Comparison of ENCODE assay signal across 10 mouse cellular contexts in the genomic region with DNA sequence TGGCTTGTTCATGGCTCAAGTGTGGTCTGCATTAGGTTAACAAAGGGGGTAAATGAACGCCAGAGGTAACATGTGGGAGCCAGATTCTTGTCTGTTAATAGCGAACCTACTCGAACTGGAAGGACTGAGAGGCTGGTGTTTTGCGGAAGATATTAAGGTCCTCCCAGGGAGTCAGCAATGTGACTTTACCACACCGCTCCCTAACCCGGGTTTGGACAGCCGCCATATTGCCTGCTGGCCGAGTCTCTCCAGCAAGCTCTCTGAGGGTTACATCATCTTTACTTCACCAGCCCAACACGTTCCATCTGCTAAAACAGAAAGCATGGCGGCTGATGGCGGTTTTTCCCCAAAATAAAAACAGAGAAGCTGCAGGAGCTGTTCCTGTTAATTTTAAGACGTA. TPM values are rescaled to one million over a fixed set of nuclear protein-coding genes. Genes with fewer than 3 reads are reported as not detected.
DNase-seq lines count a peak whose midpoint lies in the region; ATAC-seq lines count a peak whose summit lies in the region.
"Had no signal": no experiment of that assay in that cellular context is flagged by ENCODE, and none has a peak within 500 bp of the region (broad histone marks: within the 10 kb centered on the region; RNA-seq: fewer than 3 reads in every experiment).

No protein-coding gene starts in this region.

- H3K4me3 ChIP-seq in kidney, embryonic 16.5 days (ENCODE audit: low read length): no peak overlapping the region
- no peak overlapping the region for H3K4me3 ChIP-seq in forebrain, embryonic 11.5 days (ENCODE audit: low read depth, low read length)

- no peak for ATAC-seq in kidney, embryonic 16.5 days (ENCODE audit: low FRiP score, low TSS enrichment)
- no peak for ATAC-seq in forebrain, embryonic 11.5 days (replicated peaks; ENCODE audit: low FRiP score)
- no peak for ATAC-seq in inflammation-experienced regulatory T-cells, adult 6 months
- ATAC-seq in megakaryocyte progenitor cell, adult 5-6 weeks (replicated peaks; ENCODE audit: poor library complexity): no peak

- peaks cover 8% of the 10 kb centered on the region for H3K4me1 ChIP-seq in kidney, embryonic 16.5 days (ENCODE audit: insufficient read depth, low read length)
- H3K4me1 ChIP-seq in forebrain, embryonic 11.5 days (replicated peaks; ENCODE audit: control insufficient read depth, insufficient read depth, low read length): 0 out of 2 replicates have a peak, but pooled peaks cover 2% of the 10 kb centered on the region

- H3K27ac ChIP-seq in kidney, embryonic 16.5 days (ENCODE audit: low read length): no peak overlapping the region
- no peak overlapping the region for H3K27ac ChIP-seq in forebrain, embryonic 11.5 days (ENCODE audit: low read depth, low read length)
- H3K27ac ChIP-seq: liver, embryonic 14.5 days had no signal

- WGBS in kidney, embryonic 16.5 days: 87% methylated on average over 12 of the region's 12 CpGs
- WGBS in forebrain, embryonic 11.5 days: 90% methylated on average over 12 of the region's 12 CpGs

- peak; percentile 77 for DNase-seq in kidney, adult 18-20 months
- peak; percentile 34 for DNase-seq in adipocyte (ENCODE audit: low spot score)
- peak; percentile 77 for DNase-seq in gastrocnemius, postnatal 10 days
- DNase-seq in lung, adult 18-20 months: peak; percentile 51 to 63
- DNase-seq in forebrain, embryonic 11.5 days (ENCODE audit: low spot score): no peak

- H3K9ac ChIP-seq in kidney, embryonic 16.5 days (replicated peaks; ENCODE audit: low read length): no peak overlapping the region
- no peak overlapping the region for H3K9ac ChIP-seq in forebrain, embryonic 11.5 days (ENCODE audit: low read length)
- H3K9ac ChIP-seq: liver, embryonic 14.5 days had no signal

- H3K9me3 ChIP-seq in kidney, embryonic 16.5 days (ENCODE audit: low read length): no peaks in the 10 kb centered on the region
- H3K9me3 ChIP-seq in forebrain, embryonic 11.5 days (ENCODE audit: control insufficient read depth, low read length): no peaks in the 10 kb centered on the region

- H3K27me3 ChIP-seq in kidney, embryonic 16.5 days (ENCODE audit: insufficient read depth, low read length): no peaks in the 10 kb centered on the region
- no peaks in the 10 kb centered on the region for H3K27me3 ChIP-seq in forebrain, embryonic 11.5 days (ENCODE audit: control insufficient read depth, insufficient read depth, low read length)

- peaks cover 56% of the 10 kb centered on the region for H3K36me3 ChIP-seq in kidney, embryonic 16.5 days (ENCODE audit: insufficient read depth, low read length)
- H3K36me3 ChIP-seq in forebrain, embryonic 11.5 days (ENCODE audit: control insufficient read depth, insufficient read depth, low read length): peaks cover 2% of the 10 kb centered on the region; the same call in 1 of the 2 replicates
- H3K36me3 ChIP-seq: G1E had no signal

- H3K4me2 ChIP-seq in kidney, embryonic 16.5 days (replicated peaks; ENCODE audit: low read depth, low read length): no peak overlapping the region
- no peak overlapping the region for H3K4me2 ChIP-seq in forebrain, embryonic 11.5 days (ENCODE audit: low read depth, low read length, severe bottlenecking)

RNA-seq across cellular contexts. Expression of a gene that starts 6.5 kb away (rescaled TPM):
- polyA plus RNA-seq in kidney, embryonic 16.5 days (2015; fragmentation: Nextera tagmentation; extraction: Ambion mirVana): 15.2 and 17.4 TPM in 2 replicates
- 10 to 100 TPM; 24.8 to 32.6 TPM for total RNA-seq in gastrocnemius, postnatal 10 days (2021)
- polyA plus RNA-seq in forebrain, embryonic 11.5 days (2014; fragmentation: Nextera tagmentation; extraction: Ambion mirVana): 12.7 and 14.6 TPM in 2 replicates
- under 1 TPM in 1 of 3 experiments, not detected in 2; 0.18 TPM for polyA plus RNA-seq in inflammation-experienced regulatory T-cells, adult 6 months (2017; shearing (Covaris generic))
- 2.3 and 2.4 TPM in 2 replicates for total RNA-seq in megakaryocyte progenitor cell, adult 5-6 weeks (2015)
- 2.0 and 3.8 TPM in 2 replicates for total RNA-seq in megakaryocyte progenitor cell, adult 5-6 weeks (2017)
- polyA plus RNA-seq: G1E had no signal

RNA-seq across cellular contexts. Expression of a gene that starts 30.8 kb away (rescaled TPM):
- 167 and 243 TPM in 2 replicates for polyA plus RNA-seq in kidney, embryonic 16.5 days (2015; fragmentation: Nextera tagmentation; extraction: Ambion mirVana)
- total RNA-seq in gastrocnemius, postnatal 10 days (2021): 100 to 1,000 TPM in 1 of 2 experiments, 1 to 10 TPM in 1; 1.9 to 242 TPM
- polyA plus RNA-seq in forebrain, embryonic 11.5 days (2014; fragmentation: Nextera tagmentation; extraction: Ambion mirVana): 3.4 and 4.0 TPM in 2 replicates
- 1 to 10 TPM; 1.7 to 8.4 (median 2.4) TPM for polyA plus RNA-seq in inflammation-experienced regulatory T-cells, adult 6 months (2017; shearing (Covaris generic))
- 9.5 and 10.5 TPM in 2 replicates for total RNA-seq in megakaryocyte progenitor cell, adult 5-6 weeks (2015)
- 4.7 and 5.9 TPM in 2 replicates for total RNA-seq in megakaryocyte progenitor cell, adult 5-6 weeks (2017)
- total RNA-seq: G1E had no signal
- polyA plus RNA-seq: G1E had no signal

RNA-seq across cellular contexts. Expression of a gene that starts 42.4 kb away (rescaled TPM):
- 11.1 and 12.5 TPM in 2 replicates for polyA plus RNA-seq in kidney, embryonic 16.5 days (2015; fragmentation: Nextera tagmentation; extraction: Ambion mirVana)
- 1 to 10 TPM; 5.6 to 7.8 TPM for total RNA-seq in gastrocnemius, postnatal 10 days (2021)
- polyA plus RNA-seq in forebrain, embryonic 11.5 days (2014; fragmentation: Nextera tagmentation; extraction: Ambion mirVana): 18.9 and 19.1 TPM in 2 replicates
- 1 to 10 TPM; 2.1 to 3.7 (median 2.9) TPM for polyA plus RNA-seq in inflammation-experienced regulatory T-cells, adult 6 months (2017; shearing (Covaris generic))
- total RNA-seq in megakaryocyte progenitor cell, adult 5-6 weeks (2015): 11.3 and 17.8 TPM in 2 replicates
- total RNA-seq in megakaryocyte progenitor cell, adult 5-6 weeks (2017): 10.7 and 14.6 TPM in 2 replicates

Comparison
In these comparisons a context has a peak if more than half of its experiments do, and no peak if none do; other contexts are left out.
1. RNA of a gene that starts 6.5 kb away (polyA plus RNA-seq): 15.2 to 17.4 TPM in kidney, embryonic 16.5 days and 12.7 to 14.6 TPM in forebrain, embryonic 11.5 days; 0.18 TPM in inflammation-experienced regulatory T-cells, adult 6 months; every median in the first group is over 10 times any median in the second.
2. RNA of a gene that starts 30.8 kb away (polyA plus RNA-seq): 167 to 243 TPM in kidney, embryonic 16.5 days; 3.4 to 4.0 TPM in forebrain, embryonic 11.5 days and 1.7 to 8.4 TPM in inflammation-experienced regulatory T-cells, adult 6 months; every median in the first group is over 10 times any median in the second.